Mouse (Mus musculus) MEL (cell line): ENCODE data around the gene Mlip. TPM values are rescaled to one million over a fixed set of nuclear protein-coding genes. Genes with fewer than 3 reads are reported as not detected.

Experiments used
- DNase-seq: peaks from one replicate; pipeline ENCODE4 v3.0.0; 2011; ENCODE audit warnings: low read depth, low spot score
- H3K27ac ChIP-seq: 2 replicates; pipeline ENCODE4 v1.5.1; 2012; ENCODE audit warnings: low read depth, mild to moderate bottlenecking, control low read depth, low read length, moderate library complexity; ENCODE audit not compliant: control insufficient read depth
- H3K27me3 ChIP-seq, 2 experiments: fragments of 150-350 bp in 1 of 2; sonication (generic) in 1 of 2; 2 replicates each; pipeline ENCODE4 v1.6.1; 2012; ENCODE audit warnings: low read length in 2 of 2, mild to moderate bottlenecking in 2 of 2, improper control_type of control experiment in 1 of 2, moderate library complexity in 1 of 2; ENCODE audit not compliant: insufficient read depth in 2 of 2, control insufficient read depth in 1 of 2
- H3K36me3 ChIP-seq, 2 experiments: 2 replicates each; pipeline ENCODE4 v1.6.1; 2012 to 2014; ENCODE audit warnings: low read length in 2 of 2, improper control_type of control experiment in 1 of 2, inconsistent platforms in 1 of 2, mild to moderate bottlenecking in 1 of 2; ENCODE audit not compliant: insufficient read depth in 2 of 2, control insufficient read depth in 1 of 2
- H3K4me1 ChIP-seq, 2 experiments: fragments of 150-350 bp in 1 of 2; sonication (generic) in 1 of 2; 2 replicates each; pipeline ENCODE4 v1.6.1; 2012; ENCODE audit warnings: low read length in 2 of 2, improper control_type of control experiment in 1 of 2, mild to moderate bottlenecking in 1 of 2; ENCODE audit not compliant: insufficient read depth in 2 of 2, control insufficient read depth in 1 of 2
- H3K4me3 ChIP-seq, 2 experiments: fragments of 150-350 bp in 1 of 2; sonication (generic) in 1 of 2; 2 replicates each; pipeline ENCODE4 v1.5.1; 2012; ENCODE audit warnings: low read depth in 2 of 2, low read length in 2 of 2, mild to moderate bottlenecking in 2 of 2, moderate library complexity in 2 of 2, control low read depth in 1 of 2, improper control_type of control experiment in 1 of 2; ENCODE audit not compliant: control insufficient read depth in 1 of 2, insufficient read depth in 1 of 2
- H3K79me2 ChIP-seq: 2 replicates; pipeline ENCODE4 v1.6.1; 2012; ENCODE audit warnings: mild to moderate bottlenecking, low read length, moderate library complexity; ENCODE audit not compliant: control insufficient read depth, poor library complexity, insufficient read depth
- H3K9ac ChIP-seq: 2 replicates; pipeline ENCODE4 v1.6.1; 2012; ENCODE audit warnings: low read depth, mild to moderate bottlenecking, control low read depth, low read length, moderate library complexity; ENCODE audit not compliant: control insufficient read depth, poor library complexity, severe bottlenecking
- H3K9me3 ChIP-seq: fragments of 150-350 bp; sonication (generic); replicated peaks from 2 replicates; pipeline ENCODE4 v1.6.1; 2012; ENCODE audit warnings: mild to moderate bottlenecking, low read length, improper control_type of control experiment, moderate library complexity; ENCODE audit not compliant: insufficient read depth
- BHLHE40 ChIP-seq: IDR thresholded peaks from 2 replicates; pipeline ENCODE4 v1.6.1; 2012; ENCODE audit warnings: low read depth, mild to moderate bottlenecking, inconsistent platforms, low read length, improper control_type of control experiment, borderline replicate concordance
- CHD1 ChIP-seq: IDR thresholded peaks from 2 replicates; pipeline ENCODE4 v1.6.1; 2012; ENCODE audit warnings: low read depth, mild to moderate bottlenecking, inconsistent platforms, low read length, improper control_type of control experiment
- CHD2 ChIP-seq: IDR thresholded peaks from 2 replicates; pipeline ENCODE4 v1.6.1; 2011; ENCODE audit warnings: low read length, improper control_type of control experiment
- CTCF ChIP-seq, 3 experiments: IDR thresholded peaks in 2 of 3; conservative IDR thresholded peaks in 1 of 3; 2 replicates each; pipeline ENCODE4 v1.5.1; 2011 to 2012; ENCODE audit warnings: low read length in 3 of 3, low read depth in 2 of 3, mild to moderate bottlenecking in 2 of 3, improper control_type of control experiment in 1 of 3, inconsistent platforms in 1 of 3, mixed read lengths in 1 of 3, moderate library complexity in 1 of 3; ENCODE audit not compliant: control insufficient read depth in 1 of 3, insufficient read depth in 1 of 3, poor library complexity in 1 of 3, severe bottlenecking in 1 of 3
- E2F4 ChIP-seq: IDR thresholded peaks from 2 replicates; pipeline ENCODE4 v1.6.1; 2011; ENCODE audit warnings: low read depth, low read length, improper control_type of control experiment, borderline replicate concordance
- ETS1 ChIP-seq: IDR thresholded peaks from 2 replicates; pipeline ENCODE4 v1.6.1; 2012; ENCODE audit warnings: low read depth, mild to moderate bottlenecking, inconsistent platforms, low read length, improper control_type of control experiment, moderate library complexity
- GABPA ChIP-seq: IDR thresholded peaks from 2 replicates; pipeline ENCODE4 v1.6.1; 2012; ENCODE audit warnings: low read depth, mild to moderate bottlenecking, inconsistent platforms, low read length, improper control_type of control experiment, moderate library complexity
- HCFC1 ChIP-seq: IDR thresholded peaks from 2 replicates; pipeline ENCODE4 v1.6.1; 2012; ENCODE audit warnings: low read depth, mild to moderate bottlenecking, inconsistent platforms, low read length, improper control_type of control experiment, moderate library complexity
- KAT2A ChIP-seq: conservative IDR thresholded peaks from 2 replicates; pipeline ENCODE4 v1.6.1; 2012; ENCODE audit warnings: low read depth, low read length, improper control_type of control experiment, inconsistent platforms
- MAZ ChIP-seq: IDR thresholded peaks from 2 replicates; pipeline ENCODE4 v1.6.1; 2012; ENCODE audit warnings: low read depth, mild to moderate bottlenecking, inconsistent platforms, low read length, improper control_type of control experiment
- MEF2A ChIP-seq: IDR thresholded peaks from 2 replicates; pipeline ENCODE4 v1.6.1; 2014; ENCODE audit warnings: low read depth, mild to moderate bottlenecking, inconsistent platforms, low read length, improper control_type of control experiment; ENCODE audit not compliant: poor library complexity, insufficient replicate concordance, severe bottlenecking; ENCODE audit errors: extremely low read depth
- MYB ChIP-seq: IDR thresholded peaks from 2 replicates; pipeline ENCODE4 v1.6.1; 2011; ENCODE audit warnings: mild to moderate bottlenecking, low read depth, low read length, improper control_type of control experiment
- NELFE ChIP-seq: IDR thresholded peaks from 2 replicates; pipeline ENCODE4 v1.6.1; 2011; ENCODE audit warnings: low read depth, low read length, improper control_type of control experiment
- NRF1 ChIP-seq: IDR thresholded peaks from 2 replicates; pipeline ENCODE4 v1.6.1; 2014; ENCODE audit warnings: low read depth, mild to moderate bottlenecking, inconsistent platforms, low read length, improper control_type of control experiment, moderate library complexity; ENCODE audit not compliant: poor library complexity, insufficient read depth, severe bottlenecking
- POLR2A ChIP-seq, 2 experiments: IDR thresholded peaks; 2 replicates each; pipeline ENCODE4 v1.6.1; 2011 to 2012; ENCODE audit warnings: low read length in 2 of 2, mild to moderate bottlenecking in 2 of 2, control low read depth in 1 of 2, improper control_type of control experiment in 1 of 2, low read depth in 1 of 2, moderate library complexity in 1 of 2; ENCODE audit not compliant: control insufficient read depth in 1 of 2, insufficient read depth in 1 of 2, poor library complexity in 1 of 2
- POLR2AphosphoS5 ChIP-seq: IDR thresholded peaks from 2 replicates; pipeline ENCODE4 v1.6.1; 2012; ENCODE audit warnings: low read depth, borderline replicate concordance, mild to moderate bottlenecking, inconsistent platforms, low read length, moderate library complexity, mixed read lengths
- RAD21 ChIP-seq: IDR thresholded peaks from 2 replicates; pipeline ENCODE4 v1.6.1; 2011; ENCODE audit warnings: mild to moderate bottlenecking, low read depth, low read length, improper control_type of control experiment
- SIN3A ChIP-seq: IDR thresholded peaks from 2 replicates; pipeline ENCODE4 v1.6.1; 2012; ENCODE audit warnings: low read length, improper control_type of control experiment, inconsistent platforms
- SMC3 ChIP-seq: IDR thresholded peaks from 2 replicates; pipeline ENCODE4 v1.6.1; 2011; ENCODE audit warnings: low read depth, low read length, improper control_type of control experiment
- TBP ChIP-seq: IDR thresholded peaks from 2 replicates; pipeline ENCODE4 v1.8.0; 2011; ENCODE audit warnings: low read depth, low read length, improper control_type of control experiment
- TCF12 ChIP-seq: IDR thresholded peaks from 2 replicates; pipeline ENCODE4 v1.6.1; 2014; ENCODE audit warnings: low read depth, mild to moderate bottlenecking, inconsistent platforms, low read length, improper control_type of control experiment, moderate library complexity
- USF1 ChIP-seq: IDR thresholded peaks from 2 replicates; pipeline ENCODE4 v1.6.1; 2014; ENCODE audit warnings: low read depth, mild to moderate bottlenecking, inconsistent platforms, low read length, improper control_type of control experiment, moderate library complexity
- USF2 ChIP-seq, 2 experiments: IDR thresholded peaks; 2 replicates each; pipeline ENCODE4 v1.6.1; 2011 to 2012; ENCODE audit warnings: improper control_type of control experiment in 2 of 2, low read length in 2 of 2, borderline replicate concordance in 1 of 2, inconsistent platforms in 1 of 2, low read depth in 1 of 2, mild to moderate bottlenecking in 1 of 2; ENCODE audit not compliant: insufficient read depth in 1 of 2
- ZC3H11A ChIP-seq: IDR thresholded peaks from 2 replicates; pipeline ENCODE4 v1.6.1; 2012; ENCODE audit warnings: low read depth, mild to moderate bottlenecking, inconsistent platforms, low read length, improper control_type of control experiment
- ZMIZ1 ChIP-seq: IDR thresholded peaks from 2 replicates; pipeline ENCODE4 v1.6.1; 2012; ENCODE audit warnings: low read depth, mild to moderate bottlenecking, inconsistent platforms, low read length, improper control_type of control experiment, moderate library complexity
- ZNF384 ChIP-seq: IDR thresholded peaks from 2 replicates; pipeline ENCODE4 v1.6.1; 2012; ENCODE audit warnings: low read depth, mild to moderate bottlenecking, inconsistent platforms, low read length, improper control_type of control experiment
- polyA plus RNA-seq, 2 experiments: library from polyadenylated mRNA; stranded (reverse) in 1 of 2; unstranded in 1 of 2; fragments of >175 nt in 1 of 2; fragments of >200 nt in 1 of 2; gene quantifications; 2 replicates each; pipeline versions ENCODE4 v1.2.1 to v1.2.4; 2012; ENCODE audit warnings: low replicate concordance in 2 of 2, low read depth in 1 of 2; ENCODE audit not compliant: insufficient read length in 2 of 2, insufficient read depth in 1 of 2, missing spikeins in 1 of 2
- total RNA-seq: library from RNA; depleted of rRNA; stranded (reverse); fragments of 300-350 nt; gene quantifications from 2 replicates; pipeline ENCODE4 v1.2.3, GENCODE M21; 2012

Mlip gene
- total and polyA plus RNA-seq, 3 experiments, result 0.04 TPM; not detected in 2

DNA sequence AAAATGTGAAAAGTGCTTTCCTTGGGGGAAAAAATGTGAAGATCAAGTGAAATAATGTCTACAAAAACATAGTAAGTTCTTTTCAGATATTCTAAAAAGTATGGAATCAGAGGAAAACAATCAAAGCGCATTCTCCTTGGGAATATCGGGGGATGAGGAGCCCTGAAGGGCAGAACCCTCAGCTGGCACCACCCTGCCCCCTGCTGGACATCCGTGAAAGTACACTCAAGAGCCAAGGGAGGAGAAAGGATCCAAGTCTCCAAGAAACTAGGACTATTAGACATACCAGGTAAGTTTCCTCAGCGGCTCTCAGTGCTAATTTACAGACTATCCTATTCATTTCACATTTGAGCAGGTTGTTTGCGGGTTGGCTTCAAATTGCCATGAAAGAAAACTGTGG is 28.8 kb upstream of the Mlip start:
- H3K4me1 ChIP-seq, result no peaks in the 10 kb centered on the region
- TF ChIP-seq ZNF384 (no peak), SMC3 (peak; percentile 69), SIN3A (no peak), TBP (no peak), CTCF (IDR thresholded peaks at IDR 0.05 in 2 of 3, conservative IDR thresholded peaks at IDR 0.05 in 1 of 3; ENCODE audit: control insufficient read depth in 1 of 3, insufficient read depth in 1 of 3, low read depth in 2 of 3, low read length in 3 of 3, poor library complexity in 1 of 3, severe bottlenecking in 1 of 3) (peak; percentile 80 to 90 (median 85)), RAD21 (peak; percentile 62), USF2 (IDR thresholded peaks at IDR 0.05; ENCODE audit: borderline replicate concordance in 1 of 2, insufficient read depth in 1 of 2, low read depth in 1 of 2, low read length in 2 of 2) (no peak), GABPA (no peak), HCFC1 (no peak), ZC3H11A (peak; percentile 40; the same call in 1 of the 2 replicates)
- H3K9ac ChIP-seq, result no peak overlapping the region

DNA sequence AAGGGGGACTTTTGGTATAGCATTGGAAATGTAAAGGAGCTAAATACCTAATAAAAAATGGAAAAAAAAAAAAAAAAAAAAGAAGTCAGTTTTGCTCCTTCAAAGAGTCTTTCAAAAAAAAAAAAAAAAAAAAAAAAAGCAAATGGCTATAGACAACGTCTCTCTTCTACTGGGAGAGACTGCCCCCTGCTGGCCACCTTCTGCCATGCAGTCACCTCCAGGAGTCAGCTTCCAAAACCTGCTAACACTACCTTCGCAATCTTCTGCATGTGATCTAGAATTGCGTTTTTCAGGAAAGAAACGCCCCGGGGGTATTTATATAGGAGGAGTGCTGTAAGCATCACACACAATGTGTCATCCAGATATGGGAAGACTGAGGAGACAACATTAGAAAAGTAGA is 26.9 kb upstream of the Mlip start:
- DNase-seq, result peak; percentile 58
- Histone ChIP-seq H3K4me3 (no peak overlapping the region), H3K36me3 (no peaks in the 10 kb centered on the region)

More for the DNA sequence above, 28.8 kb upstream of the Mlip start:
- peak; percentile 52 for DNase-seq
- H3K9me3 ChIP-seq, result no peaks in the 10 kb centered on the region
- no peak overlapping the region for H3K27ac ChIP-seq
- no peaks in the 10 kb centered on the region for H3K79me2 ChIP-seq
- H3K27me3 ChIP-seq, result no peaks in the 10 kb centered on the region
- H3K4me3 ChIP-seq, result no peak overlapping the region
- H3K36me3 ChIP-seq, result no peaks in the 10 kb centered on the region

More for the DNA sequence above, 26.9 kb upstream of the Mlip start:
- H3K79me2 ChIP-seq, result no peaks in the 10 kb centered on the region
- no peaks in the 10 kb centered on the region for H3K4me1 ChIP-seq
- no peak overlapping the region for H3K9ac ChIP-seq
- TF ChIP-seq USF2 (IDR thresholded peaks at IDR 0.05; ENCODE audit: borderline replicate concordance in 1 of 2, insufficient read depth in 1 of 2, low read depth in 1 of 2, low read length in 2 of 2) (no peak), CHD1 (no peak), POLR2AphosphoS5 (no peak), BHLHE40 (no peak), NELFE (no peak), TCF12 (no peak), TBP (no peak), USF1 (no peak), SIN3A (no peak), ETS1 (no peak), POLR2A (IDR thresholded peaks at IDR 0.05; ENCODE audit: control insufficient read depth in 1 of 2, insufficient read depth in 1 of 2, low read depth in 1 of 2, low read length in 2 of 2, poor library complexity in 1 of 2) (no peak), MAZ (no peak), CHD2 (no peak), MYB (no peak), ZC3H11A (peak; percentile 44; the same call in 1 of the 2 replicates), NRF1 (no peak), RAD21 (peak; percentile 62), ZMIZ1 (no peak), CTCF (IDR thresholded peaks at IDR 0.05 in 2 of 3, conservative IDR thresholded peaks at IDR 0.05 in 1 of 3; ENCODE audit: control insufficient read depth in 1 of 3, insufficient read depth in 1 of 3, low read depth in 2 of 3, low read length in 3 of 3, poor library complexity in 1 of 3, severe bottlenecking in 1 of 3) (peak; percentile 38 to 74 (median 56)), KAT2A (no peak), ZNF384 (peak; percentile 88), E2F4 (no peak), MEF2A (no peak), SMC3 (peak; percentile 46)
- TF ChIP-seq, all 39 proteins: peak for 5
- Histone ChIP-seq H3K9me3 (no peaks in the 10 kb centered on the region), H3K27me3 (no peaks in the 10 kb centered on the region; a peak in 1 of 4 replicates), H3K27ac (no peak overlapping the region)
